Mouse (Mus musculus): Measurements from ENCODE around the gene Rnf150.
"Not testable (repeated sequence)": the region's sequence is repeated elsewhere in the genome, so short reads cannot be mapped to it uniquely, and the experiment has no call there.

Gene Rnf150

DNA sequence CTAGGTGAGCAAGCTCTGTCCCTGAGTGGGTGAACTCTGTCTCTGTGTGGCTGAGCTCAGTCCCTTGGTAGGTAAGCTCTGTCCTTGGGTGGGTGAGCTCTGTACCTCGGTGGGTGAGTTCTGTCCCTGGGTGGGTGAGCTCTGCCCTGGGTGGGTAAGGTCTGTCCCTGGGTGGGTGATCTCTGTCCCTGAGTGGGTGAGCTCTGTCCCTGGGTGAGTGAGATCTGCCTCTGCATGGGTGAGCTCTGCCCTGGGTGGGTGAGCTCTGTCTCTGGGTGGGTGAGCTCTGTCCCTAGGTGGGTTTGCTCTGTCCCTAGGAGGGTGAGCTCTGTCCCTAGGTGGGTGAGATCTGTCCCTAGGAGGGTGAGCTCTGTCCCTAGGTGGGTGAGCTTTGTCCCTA is 213.5 kb downstream of the Rnf150 start:
- DNase-seq (ENCODE audit: low spot score in 2 of 2) = no peak

DNA sequence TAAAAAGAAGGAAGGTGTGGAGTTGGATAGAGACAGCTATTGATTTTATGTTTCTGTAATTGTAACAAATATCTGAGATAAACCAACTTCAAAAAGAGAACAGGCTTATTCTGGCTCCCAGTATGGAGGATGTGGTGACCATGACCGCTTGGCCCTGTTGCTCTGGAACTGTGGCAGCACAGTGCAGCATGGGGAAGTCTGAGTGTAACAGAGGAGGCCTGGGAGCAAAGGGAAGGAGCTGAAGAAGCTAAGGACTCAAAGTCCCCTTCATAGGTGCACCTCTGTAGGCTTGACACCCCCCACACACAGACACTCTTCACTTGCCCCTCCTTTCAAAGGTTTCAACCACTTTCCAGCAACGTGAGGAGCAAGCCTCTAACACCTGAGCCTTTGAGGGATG is 214.2 kb downstream of the Rnf150 start:
- DNase-seq (ENCODE audit: low spot score in 2 of 2) = no peak

DNA sequence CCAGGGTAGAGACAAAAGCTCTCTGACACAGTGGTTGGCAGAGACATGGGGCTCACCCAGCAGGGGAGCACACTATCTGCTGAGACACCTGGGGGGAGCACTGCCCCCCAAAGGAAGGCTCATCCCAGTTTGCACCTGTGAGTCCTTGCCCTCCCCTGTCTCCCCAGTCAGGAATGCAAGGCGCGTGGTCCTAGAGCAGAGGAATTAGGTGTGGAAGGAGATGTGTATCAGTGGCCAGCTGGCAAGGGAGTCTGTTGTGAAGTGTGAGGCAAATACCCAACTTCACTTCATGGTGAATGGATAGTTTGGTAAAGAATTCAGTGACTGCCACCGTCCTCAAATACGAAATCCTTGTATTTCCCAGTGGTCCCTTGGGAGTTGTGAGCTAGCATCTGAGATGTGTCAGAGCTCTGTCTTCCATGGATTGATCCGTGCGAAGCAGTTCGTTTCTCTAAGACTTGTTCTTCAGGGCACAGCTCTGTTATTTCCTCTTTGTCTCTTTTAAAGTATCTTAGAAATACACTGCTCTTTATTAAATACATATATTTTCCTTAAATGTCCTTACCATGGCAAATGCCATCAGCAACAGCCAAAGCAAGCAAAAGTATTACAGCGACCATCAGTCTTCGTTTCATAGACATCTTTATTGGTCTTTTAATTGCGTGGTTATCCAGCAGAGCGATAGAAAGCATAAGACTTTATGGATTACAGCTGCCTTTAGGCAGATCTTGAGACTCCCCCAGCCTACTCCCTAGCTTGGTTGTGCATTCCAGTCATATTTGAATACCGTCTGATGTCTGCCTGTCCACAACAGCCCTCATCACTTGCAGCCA is 215.8 kb downstream of the Rnf150 start:
- DNase-seq (ENCODE audit: low spot score in 2 of 2) = no peak

DNA sequence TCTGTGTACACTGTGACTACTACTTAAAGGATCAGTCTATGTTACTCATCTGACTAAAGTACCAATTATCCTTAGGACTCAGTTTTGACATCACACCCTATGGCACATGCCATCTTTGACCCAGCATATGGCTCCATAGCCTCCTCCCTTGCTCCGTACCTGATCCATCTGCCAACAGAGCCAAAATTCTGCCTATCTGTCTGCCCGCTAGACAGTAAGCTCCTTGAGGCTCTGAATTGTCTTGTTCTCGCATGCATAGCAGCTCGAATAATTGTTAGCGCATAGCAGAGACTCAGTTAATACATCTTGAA is 216.3 kb downstream of the Rnf150 start:
- no peak for DNase-seq (ENCODE audit: low spot score in 2 of 2)

DNA sequence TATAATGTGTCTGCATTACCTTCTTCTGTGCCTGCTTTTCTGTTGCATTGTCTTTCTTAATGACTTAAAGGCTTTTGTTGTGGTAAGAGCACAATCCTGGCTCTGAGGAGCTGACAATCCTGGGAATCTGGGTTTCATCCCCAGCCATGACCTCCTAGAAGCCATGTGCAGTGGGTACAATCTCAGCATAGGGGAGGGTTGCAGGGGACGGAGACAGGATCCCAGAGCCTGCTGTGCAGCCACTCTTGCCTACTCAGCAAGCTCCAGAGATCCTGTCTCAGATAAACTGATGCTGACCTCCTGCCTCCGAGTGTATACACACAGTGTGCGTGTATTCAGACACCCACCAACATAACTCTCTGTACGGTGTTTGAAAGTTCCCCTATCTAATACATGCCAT is 218.1 kb downstream of the Rnf150 start:
- no peak for DNase-seq (ENCODE audit: low spot score in 2 of 2)

DNA sequence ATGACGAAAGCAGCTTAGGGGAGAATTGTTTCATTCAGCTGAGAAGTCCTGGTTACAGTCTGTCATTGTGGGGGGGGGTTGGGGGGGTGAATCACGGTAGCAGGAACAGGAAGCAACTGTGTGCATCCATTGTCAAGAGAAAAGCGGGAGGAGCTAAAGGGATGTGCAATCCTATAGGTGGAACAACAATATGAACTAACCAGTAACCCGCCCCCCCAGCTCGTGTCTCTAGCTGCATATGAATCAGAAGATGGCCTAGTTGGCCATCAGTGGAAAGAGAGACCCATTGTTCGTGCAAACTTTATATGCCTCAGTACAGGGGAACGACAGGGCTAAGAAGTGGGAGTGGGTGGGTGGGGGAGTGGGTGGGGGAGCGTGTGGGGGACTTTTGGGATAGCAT is 218.7 kb downstream of the Rnf150 start:
- not testable (repeated sequence) for DNase-seq (ENCODE audit: low spot score in 2 of 2)

DNA sequence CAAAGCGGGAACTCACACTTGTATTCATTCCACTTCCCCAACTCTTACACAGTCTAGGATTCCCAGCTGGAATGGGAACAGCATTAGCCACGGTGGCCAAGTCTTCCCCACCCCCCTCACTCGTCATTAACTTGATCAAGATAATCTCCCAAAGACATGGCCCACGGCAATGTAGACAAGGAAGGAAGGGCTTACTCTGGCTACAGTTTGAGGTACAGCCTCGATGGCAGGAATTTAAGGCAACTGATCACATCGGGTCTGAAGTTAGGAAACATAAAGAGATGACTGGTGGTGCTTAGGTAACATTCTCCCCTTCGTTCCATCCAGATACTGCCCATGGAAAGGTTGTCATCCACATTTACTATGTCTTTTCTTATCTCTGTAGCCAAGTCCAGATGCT is 219.1 kb downstream of the Rnf150 start:
- DNase-seq (ENCODE audit: low spot score in 2 of 2) = no peak

DNA sequence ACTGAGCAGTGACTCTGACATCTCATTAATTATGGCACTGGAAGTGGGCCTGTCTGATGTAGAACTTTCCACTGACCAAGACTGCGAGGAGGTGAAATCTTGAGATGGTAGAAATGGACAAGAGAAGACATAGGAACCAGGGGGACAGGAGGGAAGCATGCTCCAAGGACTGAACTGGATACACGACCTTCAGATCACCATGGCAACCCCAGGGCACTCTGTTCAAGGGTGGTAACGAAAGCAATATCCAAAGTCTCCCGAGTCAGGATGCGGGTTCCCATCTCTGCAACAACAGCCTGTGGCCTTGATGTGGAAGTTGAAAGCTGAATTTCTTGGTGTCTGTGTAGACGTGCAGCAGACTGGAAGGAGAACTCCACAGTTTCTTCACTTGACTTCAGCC is 220.3 kb downstream of the Rnf150 start:
- DNase-seq (ENCODE audit: low spot score in 2 of 2) = no peak

DNA sequence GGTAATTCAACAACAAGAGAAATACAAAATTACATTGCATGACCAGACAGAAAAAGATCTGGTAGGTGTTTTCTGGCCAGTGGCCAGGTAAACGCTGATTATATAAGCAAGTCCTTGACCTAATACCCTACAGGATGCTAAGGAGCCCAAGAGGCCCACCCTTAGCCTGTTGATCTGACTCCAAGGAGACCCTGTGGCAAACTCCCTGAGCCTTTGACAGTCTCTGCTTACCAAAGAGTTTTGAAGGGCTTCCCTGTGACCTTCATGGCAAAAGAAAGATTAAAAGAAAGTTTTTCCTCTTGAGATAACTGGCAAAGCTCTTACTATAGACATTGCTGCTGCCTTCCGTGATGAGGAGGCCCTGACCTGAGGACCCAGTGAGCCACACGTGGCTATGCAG is 222.4 kb downstream of the Rnf150 start:
- no peak for DNase-seq (ENCODE audit: low spot score in 2 of 2)

DNA sequence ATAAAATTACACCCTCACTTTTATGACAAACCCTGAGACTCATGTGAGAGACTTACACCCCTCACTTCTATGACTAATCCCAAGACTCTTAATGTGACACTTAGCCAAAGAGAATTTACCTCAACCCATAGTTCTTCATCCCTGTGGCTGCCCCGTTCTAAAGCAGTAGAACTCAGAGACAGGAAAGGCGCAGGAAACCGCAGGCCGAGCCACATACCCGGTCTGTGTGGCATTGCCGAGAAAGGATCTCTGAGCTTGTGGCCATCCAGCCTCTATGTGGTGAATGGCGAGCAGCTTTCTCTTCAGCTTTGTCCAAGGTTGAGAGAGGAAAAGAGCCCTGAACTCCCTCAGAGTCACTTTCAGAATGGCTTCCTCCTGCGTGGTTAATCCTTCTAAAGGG is 223.5 kb downstream of the Rnf150 start:
- no peak for DNase-seq (ENCODE audit: low spot score in 2 of 2)

DNA sequence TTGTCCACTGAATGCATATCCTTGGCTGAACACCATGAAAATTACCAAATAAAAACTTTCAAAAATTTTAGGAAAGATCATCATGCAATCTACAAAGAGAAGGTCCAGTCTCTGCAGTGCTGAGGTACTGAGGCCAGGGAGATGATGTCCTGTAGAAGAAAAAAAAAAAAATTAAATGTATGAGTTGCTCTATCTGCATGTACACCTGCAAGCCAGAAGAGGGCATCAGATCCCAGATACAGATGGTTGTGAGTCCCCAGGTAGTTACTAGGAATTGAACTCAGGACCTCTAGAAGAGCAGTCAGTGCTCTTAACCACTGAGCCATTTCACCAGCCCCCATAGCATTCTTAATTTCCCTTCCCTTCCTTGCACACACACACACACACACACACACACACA is 224.4 kb downstream of the Rnf150 start:
- DNase-seq (ENCODE audit: low spot score in 2 of 2) = no peak

DNA sequence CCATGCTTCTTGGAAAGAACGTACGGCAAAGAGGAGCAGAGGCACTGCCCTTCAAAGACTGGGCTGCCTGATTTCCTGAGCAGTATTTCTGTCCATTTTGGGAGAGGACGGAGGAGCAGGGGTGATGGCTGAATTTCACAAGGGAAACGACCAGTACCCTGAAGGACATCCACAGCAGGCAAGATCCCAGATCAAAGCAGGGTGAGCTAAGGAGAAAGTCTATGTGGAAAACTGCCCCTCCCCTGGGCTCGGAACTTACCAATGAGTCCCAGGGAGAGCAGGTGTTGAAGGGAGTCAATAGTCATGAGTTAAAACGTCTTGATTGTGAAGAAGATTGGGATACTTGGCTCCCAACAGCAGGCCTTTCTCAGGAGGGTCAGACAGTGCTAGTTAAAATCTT is 225.0 kb downstream of the Rnf150 start:
- no peak for DNase-seq (ENCODE audit: low spot score in 2 of 2)

DNA sequence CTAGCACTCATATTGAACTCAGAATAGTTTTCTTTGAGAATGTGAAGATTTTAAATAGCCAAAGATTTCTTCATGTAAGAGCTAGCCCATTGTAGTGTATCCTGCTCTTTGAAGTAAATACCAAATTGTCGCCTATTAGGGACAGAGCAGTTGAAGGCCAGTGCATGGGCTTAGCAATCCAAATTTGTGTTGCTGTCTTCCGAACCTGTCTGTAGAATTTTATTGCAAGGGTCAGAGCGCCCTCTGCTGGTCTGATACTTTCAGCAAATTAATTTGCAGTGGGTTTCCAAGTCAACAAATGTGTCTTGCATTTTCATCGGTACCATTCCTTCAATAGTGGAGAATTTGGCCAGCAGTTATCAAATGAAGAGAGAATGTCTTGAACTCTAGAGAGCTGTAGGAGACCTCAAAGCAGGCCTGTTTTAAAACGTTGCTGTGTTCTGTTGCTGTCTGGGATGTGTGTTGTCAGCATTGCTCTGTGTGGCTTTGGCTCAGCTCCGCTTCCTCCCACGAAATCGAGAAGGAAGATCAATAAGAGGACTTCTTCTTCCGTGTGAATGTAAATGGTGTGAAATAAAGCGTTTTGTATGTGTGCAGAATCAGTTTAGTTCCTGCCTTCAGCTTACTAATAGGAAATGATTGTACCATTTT is 226.3 kb downstream of the Rnf150 start:
- peak; percentile 68 to 75 for DNase-seq (ENCODE audit: low spot score in 2 of 2)

DNA sequence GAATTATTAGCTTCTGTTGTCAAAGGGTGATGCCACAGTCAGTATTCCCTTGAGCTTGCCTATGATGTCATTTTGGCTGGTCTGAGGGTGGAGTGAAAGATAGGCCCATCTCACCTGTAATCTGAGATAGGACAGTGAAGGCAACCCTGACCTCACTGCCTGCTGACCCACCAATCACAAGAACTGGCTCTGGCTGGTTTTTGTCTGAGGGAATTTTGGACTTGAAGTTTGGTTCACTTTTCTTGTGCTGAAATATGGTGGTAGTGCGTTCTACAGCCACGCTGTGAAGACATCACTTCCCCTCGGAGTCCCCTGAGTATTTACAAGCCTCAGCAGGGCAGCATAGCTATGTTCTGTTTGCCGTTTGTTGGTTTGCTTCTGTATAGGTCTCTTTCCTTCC is 227.3 kb downstream of the Rnf150 start:
- DNase-seq (ENCODE audit: low spot score in 2 of 2) = peak; percentile 30 to 41

DNA sequence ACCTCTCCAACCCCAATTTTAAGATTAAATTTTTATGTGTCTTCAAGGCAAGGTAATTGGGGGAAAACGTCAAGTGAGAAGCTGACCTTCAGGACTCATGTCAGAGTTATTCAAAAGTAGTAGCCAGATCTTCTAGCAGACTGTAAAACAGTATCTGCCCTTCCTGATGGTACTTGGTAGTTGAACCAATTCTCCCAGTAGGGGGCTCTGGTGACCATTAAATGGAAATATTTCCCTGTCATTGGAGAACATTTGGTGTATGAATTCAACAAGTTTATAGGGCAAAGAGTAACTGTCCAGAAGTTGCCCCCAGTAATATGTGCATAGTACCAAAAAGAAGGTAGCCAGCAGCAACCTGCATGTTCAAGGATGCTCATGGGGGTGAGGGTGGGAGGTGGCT is 236.9 kb downstream of the Rnf150 start:
- DNase-seq (ENCODE audit: low spot score in 2 of 2) = peak; percentile 24 to 58

DNA sequence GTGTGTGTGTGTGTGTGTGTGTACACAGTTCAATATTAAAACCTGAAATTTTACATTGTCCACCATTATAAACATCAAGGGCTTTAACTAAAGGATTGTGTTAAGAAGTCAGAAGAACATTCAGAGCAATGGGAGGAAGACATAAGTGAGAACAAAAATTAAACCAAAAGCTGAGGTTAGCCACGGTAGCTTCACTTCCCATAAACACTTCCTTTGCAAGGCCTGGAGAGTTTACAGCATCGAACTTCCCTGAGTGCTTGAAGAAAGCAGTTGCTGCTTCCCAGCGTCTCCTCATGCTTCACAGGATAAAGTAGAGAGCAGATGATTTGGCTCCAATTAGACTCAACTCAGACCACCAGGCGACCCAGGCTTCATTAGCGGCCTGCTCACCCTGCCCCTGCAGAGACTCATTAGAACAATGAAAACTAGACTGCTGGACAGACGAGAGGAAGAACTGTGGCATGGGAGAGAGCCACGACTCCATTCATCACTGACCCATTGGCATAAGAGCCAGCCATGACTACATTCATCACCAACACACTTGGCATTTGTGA is 239.9 kb downstream of the Rnf150 start:
- peak; percentile 41 to 42 for DNase-seq (ENCODE audit: low spot score in 2 of 2)

DNA sequence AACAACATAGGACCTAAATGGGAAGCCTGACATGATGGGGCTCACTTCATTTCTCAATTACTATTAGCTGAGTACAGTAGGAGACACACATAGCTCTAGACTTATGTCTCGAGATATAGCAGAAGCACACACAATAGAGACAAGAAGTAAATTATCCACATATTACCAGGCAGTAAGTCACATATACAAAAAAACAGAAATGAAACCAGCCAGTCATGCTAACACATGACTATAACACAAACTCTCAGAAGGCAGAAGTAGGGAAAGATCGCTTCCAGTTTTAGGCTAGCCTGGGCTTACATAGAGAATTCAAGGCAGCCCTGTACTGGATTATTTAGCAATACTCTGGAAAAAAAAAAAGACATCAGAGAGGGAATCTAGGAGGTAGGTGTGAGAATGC is 240.8 kb downstream of the Rnf150 start:
- peak in 1 of 2 experiments; percentile 35 for DNase-seq (ENCODE audit: low spot score in 2 of 2)

DNA sequence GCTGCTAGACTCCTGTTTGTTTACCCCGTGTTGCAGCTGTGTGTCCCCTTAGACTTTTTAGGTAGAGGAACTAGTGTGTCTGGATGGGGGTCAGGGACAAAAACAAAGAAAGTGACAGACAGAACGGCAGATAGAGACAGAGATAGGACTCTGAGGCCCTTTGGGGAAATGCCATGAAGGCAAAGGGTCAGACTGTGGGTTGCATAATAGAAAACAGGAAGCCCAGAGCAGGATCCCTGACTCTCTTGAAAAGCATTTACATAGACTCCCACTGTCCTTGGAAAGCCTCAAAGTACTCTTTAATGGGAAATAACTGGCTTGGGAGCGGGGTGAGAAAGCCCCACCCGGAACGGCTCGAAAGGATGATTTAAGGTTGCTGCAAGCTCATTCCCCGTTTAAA is 246.6 kb downstream of the Rnf150 start:
- DNase-seq (ENCODE audit: low spot score in 2 of 2) = peak in 1 of 2 experiments; percentile 27

DNA sequence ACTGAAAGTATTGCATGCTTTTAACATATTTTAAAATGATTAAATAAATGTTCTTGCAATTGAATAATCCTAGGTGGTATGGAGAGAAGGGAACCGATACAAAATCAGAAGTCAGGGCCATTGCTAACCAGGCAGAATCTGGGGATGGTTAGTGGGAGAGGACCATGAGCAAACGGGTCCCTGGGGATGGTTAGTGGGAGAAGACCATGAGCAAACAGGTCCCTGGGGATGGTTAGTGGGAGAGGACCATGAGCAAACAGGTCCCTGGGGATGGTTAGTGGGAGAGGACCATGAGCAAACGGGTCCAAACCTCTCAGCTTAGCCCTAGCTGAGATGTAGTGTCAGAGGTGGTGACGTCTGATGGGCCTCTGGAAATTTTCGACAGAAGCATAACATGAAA is 247.0 kb downstream of the Rnf150 start:
- no peak for DNase-seq (ENCODE audit: low spot score in 2 of 2)

DNA sequence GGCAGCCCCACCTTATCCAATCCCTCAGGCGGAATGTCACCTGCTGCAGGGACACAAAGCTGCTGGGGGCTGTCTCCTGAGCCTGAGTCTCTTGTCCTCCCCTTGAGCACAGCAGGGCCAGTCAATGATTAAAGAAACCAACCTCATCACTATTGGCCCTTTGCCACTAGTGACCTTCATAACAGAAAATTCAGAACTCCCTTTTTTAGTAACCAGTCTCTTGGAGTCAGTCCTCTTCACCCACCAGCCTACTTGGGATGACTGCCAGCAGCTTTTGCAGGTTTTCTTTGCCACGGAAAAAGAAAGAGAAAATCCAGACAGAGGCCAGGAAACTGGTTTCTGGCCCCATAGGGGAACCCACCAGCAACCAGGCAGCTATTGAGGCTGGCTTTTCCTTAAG is 271.9 kb downstream of the Rnf150 start:
- DNase-seq (ENCODE audit: low spot score in 2 of 2) = no peak

DNA sequence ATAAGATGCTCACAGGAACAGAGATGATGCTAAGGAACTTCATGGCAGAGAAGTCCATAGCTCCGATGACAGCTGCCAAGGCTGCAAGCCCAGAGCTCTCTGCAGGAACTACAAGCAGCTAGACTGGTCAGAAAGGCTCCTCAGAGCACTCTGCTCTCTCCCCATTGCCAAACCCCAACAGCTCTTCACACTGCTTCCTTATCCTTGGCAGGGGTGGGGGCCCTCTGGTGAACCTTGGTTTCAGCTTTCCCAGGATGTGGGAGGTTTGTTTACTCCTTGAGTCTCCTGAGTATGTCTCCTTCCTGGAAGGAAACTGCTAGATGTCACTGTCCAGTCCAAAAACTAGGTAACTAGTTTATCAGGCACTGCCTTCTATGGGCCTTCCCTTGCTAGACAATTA is 276.9 kb downstream of the Rnf150 start:
- DNase-seq (ENCODE audit: low spot score in 2 of 2) = no peak

DNA sequence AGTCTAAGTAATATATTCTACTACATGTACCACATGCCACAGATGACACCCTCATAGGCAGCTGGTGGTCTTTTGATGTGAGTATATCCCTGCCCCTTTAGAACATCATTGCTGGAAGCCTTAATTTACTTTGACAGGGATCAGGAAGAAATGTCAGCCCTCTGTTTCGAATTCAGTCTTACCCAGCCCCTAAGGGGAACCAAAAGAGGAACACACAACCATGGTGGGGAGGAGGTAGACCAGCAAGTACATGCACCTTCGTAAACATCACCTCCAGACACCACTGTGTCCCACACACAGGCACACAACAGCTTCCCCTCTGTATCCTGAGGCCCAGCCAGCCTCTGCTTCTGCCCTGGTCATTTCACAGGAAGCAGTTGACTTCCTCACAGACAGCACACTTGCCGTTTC is 277.6 kb downstream of the Rnf150 start:
- peak; percentile 64 to 71 for DNase-seq (ENCODE audit: low spot score in 2 of 2)

Data from spleen, postnatal 36 days (tissue).